Mouse (Mus musculus) lung, adult 2 months (tissue): ENCODE results near the gene Wdr17.

Experiments
- CTCF ChIP-seq: fragments of 200-500 bp; IDR thresholded peaks from 2 replicates; pipeline ENCODE4 v1.5.1; 2011; ENCODE audit warnings: mild to moderate bottlenecking, low read length, control low read depth; ENCODE audit not compliant: insufficient read depth
- POLR2A ChIP-seq: fragments of 200-500 bp; IDR thresholded peaks from 2 replicates; pipeline ENCODE4 v1.6.1; 2011; ENCODE audit warnings: low read depth, mild to moderate bottlenecking, control low read depth, low read length, borderline replicate concordance; ENCODE audit errors: extremely low read depth

GRCm38 (mm10) chr8:54659703-54660102, 227.3 kb downstream of the Wdr17 start:
- TF ChIP-seq POLR2A (no peak), CTCF (no peak)
